Mouse (Mus musculus): ENCODE measurements around the gene Sh3rf1.

Sh3rf1 gene

GRCm38 (mm10) chr8:61286795-61287385 is 63.2 kb downstream of the Sh3rf1 start:
- DNase-seq (ENCODE audit: low spot score): no peak

- no peak for DNase-seq (ENCODE audit: low spot score)
Observed at GRCm38 (mm10) chr8:61288006-61288566, 64.4 kb downstream of the Sh3rf1 start.

GRCm38 (mm10) chr8:61288676-61289075 is 65.0 kb downstream of the Sh3rf1 start:
- no peak for DNase-seq (ENCODE audit: low spot score)

GRCm38 (mm10) chr8:61295040-61295439 is 71.4 kb downstream of the Sh3rf1 start:
- DNase-seq (ENCODE audit: low spot score): no peak

GRCm38 (mm10) chr8:61295441-61295840 is 71.8 kb downstream of the Sh3rf1 start:
- DNase-seq (ENCODE audit: low spot score): no peak

GRCm38 (mm10) chr8:61298828-61299227 is 75.2 kb downstream of the Sh3rf1 start:
- no peak for DNase-seq (ENCODE audit: low spot score)

- no peak for DNase-seq (ENCODE audit: low spot score)
Observed at GRCm38 (mm10) chr8:61301298-61302028, 77.8 kb downstream of the Sh3rf1 start.

- no peak for DNase-seq (ENCODE audit: low spot score)
Observed at GRCm38 (mm10) chr8:61302029-61302368, 78.3 kb downstream of the Sh3rf1 start.

- DNase-seq (ENCODE audit: low spot score): no peak
Observed at GRCm38 (mm10) chr8:61305451-61306070, 81.9 kb downstream of the Sh3rf1 start.

- DNase-seq (ENCODE audit: low spot score): no peak
Observed at GRCm38 (mm10) chr8:61306501-61307112, 82.9 kb downstream of the Sh3rf1 start.

- no peak for DNase-seq (ENCODE audit: low spot score)
Observed at GRCm38 (mm10) chr8:61308896-61309295, 85.2 kb downstream of the Sh3rf1 start.

GRCm38 (mm10) chr8:61309530-61310402 is 86.1 kb downstream of the Sh3rf1 start:
- no peak for DNase-seq (ENCODE audit: low spot score)

GRCm38 (mm10) chr8:61310403-61310871 is 86.8 kb downstream of the Sh3rf1 start:
- no peak for DNase-seq (ENCODE audit: low spot score)

- DNase-seq (ENCODE audit: low spot score): no peak
Observed at GRCm38 (mm10) chr8:61313016-61313415, 89.3 kb downstream of the Sh3rf1 start.

GRCm38 (mm10) chr8:61316012-61316767 is 92.5 kb downstream of the Sh3rf1 start:
- no peak for DNase-seq (ENCODE audit: low spot score)

GRCm38 (mm10) chr8:61316813-61317534 is 93.3 kb downstream of the Sh3rf1 start:
- DNase-seq (ENCODE audit: low spot score): no peak

GRCm38 (mm10) chr8:61317535-61318136 is 94.0 kb downstream of the Sh3rf1 start:
- no peak for DNase-seq (ENCODE audit: low spot score)

- no peak for DNase-seq (ENCODE audit: low spot score)
Observed at GRCm38 (mm10) chr8:61321216-61321615, 97.5 kb downstream of the Sh3rf1 start.

GRCm38 (mm10) chr8:61321780-61322179 is 98.1 kb downstream of the Sh3rf1 start:
- DNase-seq (ENCODE audit: low spot score): no peak

- no peak for DNase-seq (ENCODE audit: low spot score)
Observed at GRCm38 (mm10) chr8:61322462-61322861, 98.8 kb downstream of the Sh3rf1 start.
